Mouse (Mus musculus) kidney, adult 2 months (tissue): ENCODE measurements at regions not wholly inside any gene's neighbourhood (a gene's known extent, or its start where the extent isn't known, plus 50 kb on each side); places are given as distances from the start of the nearest gene placed in this dataset.

ENCODE experiments used
- CTCF ChIP-seq: fragments of 200-500 bp; conservative IDR thresholded peaks from 2 replicates; pipeline ENCODE4 v1.5.1; 2011; ENCODE audit warnings: low read depth, mild to moderate bottlenecking, control low read depth, low read length, moderate library complexity, mixed read lengths; ENCODE audit not compliant: insufficient read depth, insufficient read length
- POLR2A ChIP-seq: fragments of 200-500 bp; IDR thresholded peaks from one replicate; pipeline ENCODE4 v1.6.1; 2011; ENCODE audit warnings: low read depth, low read length, control low read depth

DNA sequence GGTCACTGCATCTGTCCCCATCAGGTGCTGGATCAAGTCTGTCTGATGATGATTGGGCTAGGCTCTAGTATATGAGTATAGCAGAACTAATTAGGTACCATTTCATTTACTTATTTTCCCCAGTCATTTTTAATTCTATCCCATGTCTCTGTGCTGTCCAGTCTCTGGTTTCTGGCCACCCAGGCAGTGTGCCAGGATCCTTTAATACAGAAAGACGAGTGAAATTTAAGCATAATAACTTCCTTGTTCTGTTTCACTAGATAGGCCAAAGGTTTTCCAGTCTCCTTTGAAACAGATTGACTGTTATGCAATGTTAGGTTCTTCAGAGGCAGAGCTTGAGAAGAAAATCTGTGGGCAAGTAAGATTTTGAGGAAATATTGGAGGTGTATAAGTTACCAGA, 61.2 kb upstream of the Map2 start:
- TF ChIP-seq CTCF (no peak), POLR2A (no peak)
